Mouse (Mus musculus) cerebellum, adult 8-10 months (tissue): Measurements from ENCODE around the gene Dhx30.

Experiments
- DNase-seq: peaks from one replicate; pipeline ENCODE4 v3.0.0; 2022

Gene Dhx30

DNA sequence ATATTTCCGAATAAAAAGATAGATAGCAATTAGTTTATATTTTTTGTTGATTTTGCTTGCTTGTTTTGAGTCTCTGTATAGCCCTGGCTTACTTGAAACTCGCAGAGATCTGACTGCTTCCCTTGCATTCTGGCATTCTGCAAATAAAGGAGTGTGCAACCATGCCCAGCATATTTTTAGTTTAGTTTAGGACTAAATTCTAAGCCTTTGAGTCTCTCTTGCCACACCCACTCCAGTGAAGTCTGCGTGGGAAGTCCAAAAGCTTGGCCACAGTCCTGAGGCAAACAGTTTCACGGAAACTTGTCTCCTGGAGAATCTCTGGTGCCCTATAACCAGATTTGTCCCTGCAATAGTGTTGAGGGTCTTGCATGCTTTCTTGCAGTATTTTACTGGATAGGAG is 73.3 kb downstream of the Dhx30 start:
- DNase-seq = no peak

GRCm38 (mm10) chr9:110038485-110038884 is 79.1 kb downstream of the Dhx30 start:
- DNase-seq = no peak

GRCm38 (mm10) chr9:110037895-110038294 is 79.7 kb downstream of the Dhx30 start:
- no peak for DNase-seq

GRCm38 (mm10) chr9:110035091-110035490 is 82.5 kb downstream of the Dhx30 start:
- no peak for DNase-seq
